Mouse (Mus musculus): ENCODE measurements around the gene Vwa8.

GRCm38 (mm10) chr14:79119354-79119753, 270.5 kb downstream of the Vwa8 start:
- TF ChIP-seq TAL1 (IDR thresholded peaks at IDR 0.05; ENCODE audit: low read length) (no peak), GATA1 (IDR thresholded peaks at IDR 0.05; ENCODE audit: low read length) (no peak)
